Mouse (Mus musculus) right cerebral cortex, postnatal 14 days (tissue): Measurements from ENCODE around the gene Mybbp1a.

ENCODE experiments used
- DNase-seq: peaks from one replicate; pipeline ENCODE4 v3.0.0; 2022

Gene Mybbp1a

DNA sequence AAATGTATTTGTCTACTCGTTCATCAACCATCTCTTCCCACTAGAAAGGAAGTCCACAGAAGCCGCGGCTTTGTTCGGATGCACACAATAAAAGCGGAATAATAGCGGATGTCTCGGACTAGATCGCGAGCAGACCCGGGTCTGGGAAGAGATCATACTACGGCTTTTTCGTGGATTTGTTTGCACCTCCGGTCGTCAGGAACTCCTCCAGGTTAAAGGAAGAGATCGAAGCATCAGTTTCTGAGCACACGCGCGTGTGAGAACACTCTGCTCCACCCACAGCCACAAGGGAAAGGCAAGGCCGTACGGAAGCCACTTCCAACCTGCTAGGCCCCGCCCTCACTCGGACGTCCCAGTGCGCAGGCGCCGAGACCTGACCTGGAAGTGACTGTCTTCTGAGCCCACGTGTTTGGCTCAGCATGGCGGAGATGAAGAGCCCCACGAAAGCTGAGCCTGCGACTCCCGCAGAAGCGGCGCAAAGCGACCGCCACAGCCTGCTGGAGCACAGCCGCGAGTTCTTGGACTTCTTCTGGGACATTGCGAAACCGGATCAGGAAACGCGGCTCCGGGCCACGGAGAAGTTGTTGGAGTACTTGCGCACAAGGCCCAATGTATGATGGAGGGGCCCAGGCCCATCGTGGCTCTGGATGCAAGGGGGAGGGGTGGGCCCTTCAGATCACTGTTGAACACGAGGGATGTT, at the start of gene Mybbp1a:
TSS of gene Mybbp1a (plus strand) at position 391 of the 700 bp plus-strand sequence.
- peak; percentile 99 for DNase-seq

DNA sequence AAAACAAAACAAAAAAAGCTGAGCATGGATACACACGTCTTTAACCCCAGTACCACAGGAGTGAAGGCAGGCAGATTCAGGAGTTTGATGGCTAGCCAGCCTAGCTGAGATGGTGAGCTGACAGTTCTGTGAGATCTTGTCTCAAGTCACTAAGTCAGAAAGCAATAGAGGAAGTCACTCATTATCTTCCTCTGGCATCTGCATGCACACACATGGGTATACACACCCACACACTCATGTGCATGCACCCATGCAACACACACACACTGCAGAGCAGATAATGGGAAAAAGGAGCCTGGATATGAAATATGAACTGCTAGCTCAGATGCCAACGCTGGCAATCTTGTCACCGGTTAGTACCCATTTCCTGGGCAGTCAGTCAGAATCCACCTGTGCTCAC, 47.9 kb upstream of the Mybbp1a start:
- DNase-seq = no peak

DNA sequence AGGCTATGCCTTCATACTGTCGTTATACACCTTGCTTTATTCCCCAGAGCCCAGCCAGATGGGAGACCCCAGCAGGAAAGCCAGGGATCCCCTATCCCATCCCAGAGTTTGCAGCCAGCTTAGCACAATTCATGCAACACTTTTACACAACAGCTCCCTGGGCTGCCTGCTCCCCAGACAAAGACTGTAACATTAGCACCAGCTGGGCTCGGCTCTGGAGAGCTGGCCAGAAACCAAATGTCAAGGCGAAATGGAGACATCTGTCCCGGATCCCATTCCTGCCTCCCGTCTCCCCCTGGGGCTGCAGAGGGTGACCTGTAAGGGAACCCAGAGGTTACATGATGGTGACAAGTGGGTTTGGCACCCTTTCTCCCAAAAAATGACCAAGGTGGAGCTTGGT, 47.5 kb upstream of the Mybbp1a start:
- no peak for DNase-seq

DNA sequence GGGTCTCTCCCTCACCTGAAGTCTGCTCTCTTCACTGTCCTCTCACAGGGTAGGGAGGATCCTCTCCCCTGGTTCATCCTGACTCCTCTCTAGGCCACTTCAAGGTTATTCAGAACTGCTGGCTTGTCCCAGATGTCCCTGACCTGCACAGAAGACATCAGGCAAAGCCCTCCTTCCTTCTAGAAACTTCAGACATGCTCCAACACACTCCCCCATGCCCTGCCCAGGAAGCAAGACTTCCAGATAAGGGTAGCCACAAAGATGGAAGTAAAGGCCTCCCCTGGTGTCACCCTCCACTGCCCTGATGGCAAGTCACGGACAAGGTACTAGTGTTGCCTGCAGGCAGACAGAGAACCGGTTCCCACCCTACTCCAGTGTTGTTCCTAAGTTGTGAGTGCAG, 46.5 kb upstream of the Mybbp1a start:
- DNase-seq = no peak

DNA sequence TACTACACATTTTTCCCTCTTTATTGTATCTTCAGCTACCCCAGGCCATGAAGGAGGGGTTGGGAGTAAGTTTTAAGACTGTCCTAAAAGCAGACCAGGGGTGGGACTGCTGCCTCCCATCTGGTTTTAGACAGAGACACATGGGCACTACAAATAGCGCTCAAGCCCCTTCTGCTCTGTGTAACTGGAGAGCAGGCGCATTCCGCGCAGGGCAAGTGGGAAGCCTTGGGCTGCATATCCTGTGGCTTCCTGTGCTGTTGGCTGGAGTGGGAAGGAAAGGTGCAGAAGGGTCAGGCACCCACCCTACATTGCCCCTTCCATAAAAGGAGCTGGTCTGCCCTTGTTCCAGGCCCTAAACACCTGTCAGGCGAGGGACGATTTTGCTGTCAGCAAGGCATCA, 45.5 kb upstream of the Mybbp1a start:
- DNase-seq = no peak

DNA sequence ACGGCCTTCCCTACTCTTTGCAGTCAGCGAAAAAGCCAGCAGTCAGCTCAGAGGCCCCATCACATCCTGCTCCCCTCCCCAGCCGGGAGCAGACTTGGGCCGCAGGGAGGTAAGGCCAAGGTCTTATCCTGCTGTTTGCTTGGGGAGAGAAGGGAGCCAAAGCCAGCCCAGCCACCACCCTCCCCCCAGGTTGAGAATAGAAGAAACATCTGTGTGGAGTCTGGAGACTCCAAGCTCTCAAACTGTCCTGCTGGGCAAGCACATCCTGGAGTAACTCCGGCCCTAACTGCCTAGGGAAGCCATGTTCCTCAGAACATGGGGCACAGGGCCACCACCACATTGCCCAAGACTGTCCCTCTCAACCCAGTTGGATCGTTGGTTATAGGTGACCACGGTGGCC, 44.5 kb upstream of the Mybbp1a start:
- no peak for DNase-seq

DNA sequence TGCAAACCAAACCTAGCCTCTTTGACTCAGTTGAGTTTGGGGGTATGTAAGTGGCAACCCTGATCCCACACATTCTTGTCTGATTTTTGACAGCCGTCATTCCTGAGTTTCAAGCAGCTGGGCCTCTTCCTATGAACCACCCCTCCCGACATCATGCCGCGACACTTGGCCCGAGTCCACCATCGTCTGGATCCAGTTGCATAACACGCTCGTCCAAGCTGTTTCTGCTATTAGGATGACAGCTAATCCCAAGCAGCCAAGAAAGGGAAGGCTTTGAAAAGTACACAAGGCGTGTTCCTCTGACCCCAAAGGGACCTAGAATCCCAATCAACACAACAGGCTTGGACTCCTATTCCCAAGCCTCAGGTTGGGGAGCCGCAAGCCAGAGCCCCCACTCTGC, 44.1 kb upstream of the Mybbp1a start:
- DNase-seq = no peak

DNA sequence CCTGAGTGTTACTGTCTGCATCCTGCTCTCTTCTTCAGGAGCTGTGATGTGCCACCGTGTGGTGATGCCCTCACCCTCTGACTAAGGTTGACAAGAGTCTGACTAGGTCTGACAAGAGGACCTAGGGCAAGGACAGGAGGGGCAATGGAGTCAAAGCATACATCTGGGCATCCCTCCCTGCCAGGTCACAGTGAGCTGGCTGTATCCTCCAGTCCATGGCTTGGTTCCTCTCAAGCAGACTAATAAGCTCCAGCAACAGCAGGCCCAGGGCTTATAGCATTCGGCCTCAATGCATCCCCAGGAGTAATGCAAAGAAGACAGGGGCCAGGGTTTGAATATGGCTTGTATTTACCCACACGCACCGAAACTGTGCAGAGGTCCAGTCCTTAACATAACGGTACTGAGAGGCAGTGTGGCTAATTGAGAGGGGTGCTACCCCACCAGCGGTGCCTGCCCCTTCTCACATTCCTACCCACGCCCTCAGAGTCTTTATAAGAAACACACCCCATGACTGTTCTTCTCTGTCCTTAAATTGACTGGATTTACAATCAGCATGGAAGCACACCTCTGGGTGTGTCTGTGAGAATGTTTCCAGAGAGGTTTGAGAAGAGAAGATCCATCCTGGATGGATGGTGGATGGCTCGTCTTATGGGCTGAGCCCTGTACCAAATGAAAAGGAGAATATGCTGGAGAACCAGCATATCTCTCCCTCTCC, 43.2 kb upstream of the Mybbp1a start:
- DNase-seq = no peak

DNA sequence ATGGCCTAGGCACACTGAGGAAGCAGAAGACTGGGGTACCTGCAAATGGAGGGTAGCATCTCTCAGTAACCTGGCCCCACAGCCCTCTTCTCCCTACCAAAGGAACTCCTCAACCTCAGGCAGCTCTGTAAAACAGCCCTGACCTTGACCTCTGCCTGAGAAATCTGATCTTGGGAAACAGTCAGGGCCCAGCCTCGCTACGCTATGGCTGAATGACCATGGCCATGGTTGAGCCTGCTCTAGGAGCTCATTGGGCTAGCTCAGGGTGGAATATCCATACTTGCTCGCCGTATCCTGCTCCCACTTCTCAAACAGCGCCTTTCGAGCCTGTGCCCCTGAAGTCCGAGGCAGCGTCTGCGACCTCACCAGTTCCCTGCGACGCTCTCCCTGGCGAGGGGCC, 40.1 kb upstream of the Mybbp1a start:
- DNase-seq = no peak

DNA sequence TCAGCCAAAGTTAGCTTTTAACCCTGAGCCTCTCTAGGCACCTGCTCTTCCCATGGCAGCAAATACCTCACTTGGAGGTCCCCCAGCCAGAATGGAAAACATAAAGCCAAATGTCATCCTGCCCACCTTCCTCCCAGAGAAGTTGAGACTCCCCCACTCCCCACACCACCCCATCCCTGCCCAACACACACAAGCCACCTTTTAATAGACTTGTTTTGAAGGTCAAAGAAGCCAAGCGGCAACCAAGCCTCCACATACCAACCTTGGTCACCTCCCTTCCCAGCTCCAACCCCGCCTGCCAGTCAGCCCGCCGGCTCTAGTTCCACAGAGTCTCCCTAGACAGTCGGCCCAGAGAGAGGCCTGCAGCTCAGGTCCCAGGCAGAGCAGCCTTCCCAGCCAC, 39.1 kb upstream of the Mybbp1a start:
- DNase-seq = no peak

DNA sequence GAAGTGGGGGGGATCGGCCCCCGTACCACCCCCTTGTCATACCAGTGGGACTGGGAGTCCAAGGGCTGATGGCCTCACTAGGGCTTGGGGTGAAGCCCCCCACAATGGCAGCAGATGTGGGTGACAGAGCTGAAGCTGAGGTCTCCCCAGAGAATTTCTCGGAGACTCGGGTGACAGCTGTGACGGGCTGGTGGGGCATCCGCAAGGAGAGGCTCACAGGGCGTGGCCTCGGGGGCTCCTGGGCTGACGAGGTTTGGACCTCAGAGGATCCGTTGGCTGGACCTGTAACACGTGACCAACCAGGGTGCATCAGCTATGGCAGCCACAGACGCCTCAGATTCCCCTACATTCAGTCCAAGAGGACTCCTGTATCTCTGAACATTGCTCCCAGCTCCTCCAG, 38.2 kb upstream of the Mybbp1a start:
- DNase-seq = no peak

DNA sequence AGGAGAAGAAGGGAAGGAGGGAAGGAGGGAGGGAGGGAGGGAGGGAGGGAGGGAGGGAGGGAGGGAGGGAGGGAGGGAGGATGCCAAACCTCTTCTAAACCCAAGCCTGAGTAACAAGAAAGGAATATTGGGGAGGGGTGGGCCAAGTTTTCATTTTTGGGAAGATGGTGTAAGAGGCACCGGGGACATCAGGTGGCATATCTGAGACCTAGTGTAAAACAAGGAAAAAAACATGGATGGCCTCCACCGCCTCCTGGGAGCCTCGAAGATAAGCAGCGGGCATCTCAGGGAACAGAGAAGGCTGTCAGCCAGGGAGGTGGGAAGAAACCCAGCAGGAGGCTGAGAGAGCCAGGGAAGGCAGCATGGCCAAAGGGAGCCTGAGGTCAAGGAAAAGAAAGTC, 35.6 kb upstream of the Mybbp1a start:
- no peak for DNase-seq

DNA sequence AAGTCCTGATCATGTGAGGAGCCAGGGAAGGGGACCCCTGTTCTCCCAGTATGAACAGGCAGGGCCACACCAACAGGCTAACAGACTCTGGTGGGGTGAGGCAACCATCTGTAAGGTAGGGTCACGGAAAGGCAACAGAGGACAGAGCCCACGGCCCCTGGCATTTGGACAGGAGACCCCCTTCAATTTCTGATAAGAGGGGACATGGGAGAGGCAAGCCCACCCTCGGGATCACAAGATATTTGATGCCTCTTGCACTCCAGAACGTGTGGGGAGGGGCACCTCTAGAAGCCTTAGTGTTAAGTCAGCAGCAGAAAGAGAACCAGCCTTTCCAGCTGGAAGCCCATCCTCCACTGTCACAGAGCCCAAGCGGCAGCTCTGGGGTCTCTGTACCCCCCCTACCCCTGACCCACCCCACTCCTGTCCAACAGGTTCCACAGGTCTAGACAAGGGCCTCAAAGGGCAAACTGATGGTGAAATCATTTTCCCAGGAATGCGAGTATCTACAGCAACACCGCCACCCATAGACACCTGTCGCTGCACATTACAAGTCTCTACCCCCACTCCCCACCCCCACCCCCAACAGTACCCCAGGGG, 35.0 kb upstream of the Mybbp1a start:
- DNase-seq = no peak

DNA sequence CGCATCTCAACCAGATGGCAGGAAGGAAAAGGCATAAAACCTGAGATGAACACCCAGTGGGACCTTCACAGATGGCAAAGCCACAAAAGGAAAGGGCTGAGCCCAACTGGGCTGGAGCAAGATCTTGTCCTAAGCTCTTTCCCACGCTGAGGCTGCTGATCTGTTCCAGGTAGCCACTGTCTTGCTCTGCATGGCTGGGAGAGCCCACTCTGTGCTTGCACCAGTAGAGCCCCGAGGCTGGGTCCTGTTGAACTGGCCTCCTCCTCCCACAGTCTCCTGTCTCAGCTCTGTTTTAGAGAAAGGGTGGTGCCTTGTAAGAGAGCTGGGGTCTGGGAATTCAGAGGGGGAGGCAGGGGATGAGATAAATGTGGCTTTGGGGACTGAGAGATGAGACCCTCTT, 34.1 kb upstream of the Mybbp1a start:
- DNase-seq = no peak

DNA sequence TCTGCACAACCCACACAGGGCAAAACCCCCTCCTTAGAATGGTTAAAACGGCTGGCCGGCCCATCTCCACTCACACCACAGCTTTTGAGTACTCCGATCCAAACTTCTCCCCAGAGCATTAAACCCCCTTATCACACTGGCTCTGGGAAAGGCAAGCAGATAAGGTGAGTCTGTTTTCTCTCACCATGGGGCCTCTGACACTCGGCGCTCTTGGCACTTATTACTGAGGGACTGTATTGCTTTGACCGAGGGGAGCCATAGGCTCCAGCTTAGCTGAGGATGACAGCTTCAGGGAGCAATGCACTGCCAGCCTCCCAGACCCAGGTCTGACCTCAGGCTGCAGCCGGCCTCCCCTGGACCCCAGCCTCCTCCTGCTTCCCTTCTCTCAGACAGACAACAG, 33.6 kb upstream of the Mybbp1a start:
- DNase-seq = no peak

DNA sequence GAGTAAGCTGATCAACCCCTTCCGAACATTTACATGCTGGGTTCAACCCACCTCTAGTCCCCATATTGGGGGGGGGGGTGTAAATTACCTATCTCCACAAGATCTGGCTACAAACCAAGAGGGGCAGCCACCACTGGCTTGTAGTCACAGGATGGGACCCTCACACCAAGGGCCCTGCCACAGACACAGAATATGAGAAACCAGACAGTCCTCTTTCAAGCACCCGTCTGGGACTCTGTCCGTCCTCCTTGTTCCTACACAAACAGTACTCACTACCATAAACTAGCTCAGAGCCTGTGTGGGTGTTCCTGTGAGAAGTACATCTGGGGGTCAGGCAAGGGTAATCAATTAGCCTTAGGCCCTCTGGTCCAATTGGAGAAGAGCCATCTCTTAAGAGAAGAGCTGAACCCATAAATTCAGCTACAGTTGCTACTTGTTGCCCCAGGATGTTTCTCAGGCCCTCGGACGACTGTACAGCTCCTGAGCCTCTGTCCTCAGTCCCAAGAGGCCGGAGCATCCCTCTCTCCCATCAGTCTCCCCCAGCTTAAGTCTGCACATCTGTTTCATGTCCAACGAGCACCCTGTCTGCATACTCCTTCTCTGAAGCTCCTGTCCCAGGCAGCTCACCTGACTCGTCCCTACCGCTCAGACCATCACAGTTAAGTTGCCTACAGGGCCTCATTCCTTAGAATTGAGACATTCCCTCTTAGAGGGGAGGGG, 32.5 kb upstream of the Mybbp1a start:
- no peak for DNase-seq

DNA sequence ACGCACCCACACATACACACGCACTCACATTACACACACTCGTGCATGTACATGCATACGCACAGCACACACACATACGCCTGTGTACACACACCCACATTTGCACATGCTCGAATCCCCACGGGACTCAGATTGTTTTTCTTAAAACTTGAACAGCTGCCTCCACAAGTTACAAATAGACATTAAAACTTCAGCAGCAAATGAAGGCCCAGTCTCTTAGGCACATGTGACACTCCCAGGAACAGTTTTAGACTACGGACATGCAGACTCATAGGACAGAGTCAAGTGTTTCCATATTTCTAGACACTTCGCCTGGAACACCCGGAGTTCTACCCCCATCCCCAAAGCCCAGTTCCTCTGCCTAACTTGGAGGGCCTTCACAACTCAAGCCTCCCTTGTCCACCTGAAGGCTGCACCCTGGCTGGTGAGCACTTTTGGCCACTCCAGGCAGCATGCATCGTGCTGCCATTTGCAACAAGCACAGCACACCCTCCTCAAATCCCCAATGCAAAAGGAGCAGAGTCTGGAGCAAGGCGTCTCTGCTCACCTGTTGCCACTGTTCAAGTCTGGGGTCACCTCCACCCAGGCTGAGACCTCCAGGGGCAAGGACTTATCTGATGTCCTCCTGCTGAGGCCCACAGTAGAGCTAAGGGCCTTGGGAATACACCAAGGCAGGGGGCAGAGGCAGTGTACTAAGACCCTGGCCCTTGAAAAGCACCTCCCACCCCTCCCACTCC, 31.3 kb upstream of the Mybbp1a start:
- DNase-seq = no peak

DNA sequence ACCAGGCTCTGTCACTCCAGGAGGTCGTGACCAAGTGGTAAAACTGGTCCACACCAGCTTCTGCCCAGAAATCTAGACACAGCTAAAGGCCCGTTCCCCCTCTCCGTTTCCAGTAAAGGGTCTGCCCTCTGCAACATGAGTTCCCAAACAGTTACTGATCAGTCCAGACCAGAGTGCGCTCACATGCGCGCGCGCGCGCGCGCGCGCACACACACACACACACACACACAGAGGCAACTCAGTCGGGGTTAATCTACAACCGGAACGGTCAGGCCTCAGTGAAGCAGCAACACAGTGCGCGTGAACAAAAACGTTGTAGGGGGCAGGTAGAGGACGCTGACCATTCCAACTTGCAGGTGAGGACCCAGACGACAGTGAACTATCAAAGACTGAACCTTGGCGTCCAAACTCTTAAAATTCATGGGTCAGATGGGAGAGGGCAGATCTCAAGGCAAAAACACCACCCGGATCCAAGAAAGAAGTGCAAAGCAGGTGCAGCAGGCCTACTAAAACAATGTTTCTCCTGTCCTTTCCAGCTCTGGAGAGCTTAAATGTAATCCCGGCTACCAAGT, 30.5 kb upstream of the Mybbp1a start:
- no peak for DNase-seq

DNA sequence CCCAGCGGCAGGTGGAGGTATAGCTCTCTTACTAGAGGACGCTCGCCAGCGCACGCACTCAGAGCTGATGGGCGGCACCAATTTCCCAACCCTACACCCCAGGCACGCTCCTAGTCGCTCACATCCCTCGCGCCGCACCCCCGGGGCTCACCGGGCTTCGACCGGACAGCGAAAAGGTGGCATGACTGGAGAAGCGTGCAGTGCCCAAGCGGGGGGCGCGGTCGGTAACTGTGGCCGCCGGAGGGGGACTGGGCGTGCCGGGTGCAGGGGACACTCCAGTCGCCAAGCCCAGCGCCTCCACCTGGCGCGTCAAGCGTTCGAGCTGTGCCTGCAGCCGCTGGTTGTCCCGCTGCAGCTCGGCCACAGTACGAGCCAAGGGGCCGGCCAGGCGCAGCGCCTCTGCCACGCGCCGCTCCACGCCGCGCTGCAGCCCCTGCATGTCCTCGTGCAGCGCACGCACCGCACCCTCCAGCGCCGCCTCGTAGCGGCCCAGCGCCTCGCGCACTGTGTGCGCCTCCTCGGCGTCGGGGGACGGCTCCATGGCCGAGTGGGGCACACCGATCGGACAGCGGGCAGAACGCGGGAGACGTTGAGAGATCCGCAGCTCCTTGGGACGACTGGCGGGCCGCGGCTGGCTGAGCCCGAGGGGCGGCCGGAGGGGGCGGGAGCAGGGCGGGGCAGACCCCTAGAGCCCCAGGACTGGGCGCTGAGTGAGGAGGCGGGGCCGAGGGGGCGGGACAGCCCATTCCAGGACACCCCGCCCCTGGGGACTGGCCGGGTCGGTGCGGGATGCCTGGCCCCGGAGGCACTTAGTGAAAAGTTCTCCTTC, 29.8 kb upstream of the Mybbp1a start, which contains the start of gene Smtnl2:
TSS of gene Smtnl2 (minus strand) at position 621 of the 829 bp plus-strand sequence.
- peak; percentile 49 for DNase-seq

DNA sequence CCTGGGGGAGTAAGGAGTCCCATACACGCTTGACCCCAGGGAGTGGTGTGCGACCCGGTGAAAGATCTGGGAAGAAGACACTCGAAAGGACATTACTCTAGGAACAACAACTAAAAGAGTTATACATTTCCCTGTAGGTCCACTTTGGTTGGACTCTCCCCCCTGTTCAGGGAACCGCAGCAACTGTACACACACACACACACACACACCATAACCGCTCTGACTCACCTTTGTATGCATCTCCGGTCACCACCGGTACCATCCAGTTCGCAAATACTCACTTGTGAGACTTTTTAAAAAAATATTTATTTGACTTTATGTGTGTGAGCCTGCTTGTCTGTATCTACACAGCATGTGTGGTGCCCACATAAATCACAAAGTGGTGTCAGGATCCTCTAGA, 29.2 kb upstream of the Mybbp1a start:
- DNase-seq = no peak

DNA sequence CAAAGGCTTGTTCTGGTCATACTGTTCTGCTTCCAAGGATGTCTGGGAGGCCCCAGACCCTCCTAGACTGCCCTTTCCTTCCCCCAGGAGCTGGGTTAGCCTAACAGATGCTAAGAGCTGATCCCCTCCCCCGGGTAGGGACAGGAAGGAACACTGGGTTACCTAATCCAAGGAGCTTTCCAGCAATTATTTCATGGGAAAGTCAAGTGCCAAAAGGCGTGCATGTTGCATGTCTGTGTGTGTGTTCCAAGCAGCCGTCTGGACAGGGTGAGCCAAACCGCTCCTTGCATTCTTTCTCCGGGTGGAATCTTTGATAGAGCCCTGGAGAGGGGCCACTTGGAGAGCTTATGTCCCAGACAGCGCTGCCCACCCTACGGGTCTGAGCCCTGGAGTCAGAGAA, 28.1 kb upstream of the Mybbp1a start:
- no peak for DNase-seq
